Mouse (Mus musculus) kidney, postnatal 10 days (tissue): ENCODE results near the gene Nedd9.

Source experiments
- DNase-seq: peaks from one replicate; pipeline ENCODE4 v3.0.0; 2021; ENCODE audit warnings: mixed read lengths

The Nedd9 gene

GRCm38 (mm10) chr13:41337407-41337806, 149.8 kb downstream of the Nedd9 start:
- no peak for DNase-seq

- peak; percentile 92 for DNase-seq
These were observed 150.9 kb downstream of the Nedd9 start for GRCm38 (mm10) chr13:41336260-41336659.

- peak; percentile 29 for DNase-seq
These were observed 151.4 kb downstream of the Nedd9 start for GRCm38 (mm10) chr13:41335767-41336166.

- DNase-seq = peak; percentile 76
These were observed 152.5 kb downstream of the Nedd9 start for GRCm38 (mm10) chr13:41334641-41335000.

GRCm38 (mm10) chr13:41333889-41334640, 153.1 kb downstream of the Nedd9 start:
- DNase-seq = peak; percentile 28

GRCm38 (mm10) chr13:41331671-41332340, 155.4 kb downstream of the Nedd9 start:
- no peak for DNase-seq

- no peak for DNase-seq
These were observed 156.4 kb downstream of the Nedd9 start for GRCm38 (mm10) chr13:41330589-41331345.

- no peak for DNase-seq
These were observed 157.1 kb downstream of the Nedd9 start for GRCm38 (mm10) chr13:41330051-41330450.

- DNase-seq = no peak
These were observed 158.7 kb downstream of the Nedd9 start for GRCm38 (mm10) chr13:41328481-41328880.

GRCm38 (mm10) chr13:41327546-41327945, 159.6 kb downstream of the Nedd9 start:
- DNase-seq = no peak

- no peak for DNase-seq
These were observed 161.0 kb downstream of the Nedd9 start for GRCm38 (mm10) chr13:41326134-41326533.

GRCm38 (mm10) chr13:41325346-41325745, 161.8 kb downstream of the Nedd9 start:
- no peak for DNase-seq

GRCm38 (mm10) chr13:41324631-41325030, 162.5 kb downstream of the Nedd9 start:
- DNase-seq = no peak

- DNase-seq = peak; percentile 54
These were observed 165.7 kb downstream of the Nedd9 start for GRCm38 (mm10) chr13:41321433-41321832.

GRCm38 (mm10) chr13:41320749-41321148, 166.4 kb downstream of the Nedd9 start:
- DNase-seq = no peak

- peak; percentile 90 for DNase-seq
These were observed 184.4 kb downstream of the Nedd9 start for GRCm38 (mm10) chr13:41302716-41303115.

GRCm38 (mm10) chr13:41300037-41300436, 187.1 kb downstream of the Nedd9 start:
- DNase-seq = no peak

- DNase-seq = no peak
These were observed 188.2 kb downstream of the Nedd9 start for GRCm38 (mm10) chr13:41298996-41299395.

GRCm38 (mm10) chr13:41298533-41298932, 188.6 kb downstream of the Nedd9 start:
- DNase-seq = no peak

- DNase-seq = no peak
These were observed 190.8 kb downstream of the Nedd9 start for GRCm38 (mm10) chr13:41296396-41296795.

GRCm38 (mm10) chr13:41295886-41296285, 191.3 kb downstream of the Nedd9 start:
- DNase-seq = no peak

- DNase-seq = no peak
These were observed 193.6 kb downstream of the Nedd9 start for GRCm38 (mm10) chr13:41293595-41293994.

- no peak for DNase-seq
These were observed 195.6 kb downstream of the Nedd9 start for GRCm38 (mm10) chr13:41291466-41291974.
